Mouse (Mus musculus) right cerebral cortex, adult 2 months (tissue): Measurements from ENCODE around the gene Mrps16.

Source experiments
- DNase-seq, 2 experiments: peaks; one replicate each; pipeline ENCODE4 v3.0.0; 2021 to 2022; ENCODE audit warnings: low spot score in 2 of 2

Gene Mrps16

GRCm38 (mm10) chr14:20368271-20368670, 25.2 kb downstream of the Mrps16 start:
- no peak for DNase-seq

DNA sequence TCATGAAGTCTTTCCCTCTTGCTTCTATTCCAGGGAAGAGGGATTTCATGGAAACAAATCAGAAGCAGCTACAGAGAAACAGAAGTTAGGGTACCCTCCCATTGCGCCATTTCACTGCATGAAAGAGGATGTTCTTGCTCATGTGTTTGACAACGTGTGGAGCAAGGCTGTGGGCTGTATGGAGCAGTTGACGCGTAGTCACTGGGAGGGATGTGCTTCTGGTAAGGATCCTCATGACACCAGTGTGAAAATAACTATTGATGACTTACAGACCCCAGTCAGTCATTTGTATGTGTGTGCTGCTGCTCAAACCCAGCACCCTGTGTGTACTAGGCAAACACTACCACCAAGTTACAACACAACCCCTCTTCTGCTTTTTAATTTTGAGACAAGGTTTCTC, 30.2 kb downstream of the Mrps16 start:
- no peak for DNase-seq

- DNase-seq, result peak; percentile 92 to 95
Observed at GRCm38 (mm10) chr14:20347991-20348541, 45.4 kb downstream of the Mrps16 start, which contains the start of the genes Ecd and Fam149b. Ecd (minus strand) TSS chr14:20348121. Fam149b (plus strand) TSS chr14:20348162.

GRCm38 (mm10) chr14:20347441-20347990, 45.9 kb downstream of the Mrps16 start:
- DNase-seq, result peak in 1 of 2 experiments; percentile 32

- peak in 1 of 2 experiments; percentile 9 for DNase-seq
Observed at GRCm38 (mm10) chr14:20345885-20346284, 47.5 kb downstream of the Mrps16 start.

- DNase-seq, result no peak
Observed at GRCm38 (mm10) chr14:20340866-20341265, 52.6 kb downstream of the Mrps16 start.

GRCm38 (mm10) chr14:20340149-20340548, 53.3 kb downstream of the Mrps16 start:
- DNase-seq, result no peak

DNA sequence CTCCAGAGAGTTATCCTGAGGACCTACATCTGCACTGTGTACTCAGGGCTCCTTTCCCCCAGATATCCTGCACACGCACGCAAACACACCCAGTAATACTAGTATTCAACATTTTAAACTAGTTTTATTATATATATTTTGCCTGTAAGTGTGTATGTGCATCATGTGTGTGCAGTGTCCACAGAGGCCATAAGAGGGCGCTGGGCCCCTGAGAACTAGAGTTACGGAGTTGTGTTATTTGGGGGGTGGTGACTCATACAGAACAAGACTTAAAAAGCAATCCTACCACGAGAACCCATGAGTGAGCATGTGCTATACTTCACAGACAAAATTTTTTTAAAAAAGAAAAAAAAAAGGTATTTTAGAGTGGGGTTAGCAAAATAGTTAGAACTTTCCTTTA, 54.0 kb downstream of the Mrps16 start:
- no peak for DNase-seq
